Mouse (Mus musculus): Measurements from ENCODE around the gene Zbtb2.

Zbtb2 gene

GRCm38 (mm10) chr10:4334039-4334683, 53.7 kb downstream of the Zbtb2 start:
- DNase-seq (ENCODE audit: low read depth): peak; percentile 72

- DNase-seq (ENCODE audit: low read depth): peak; percentile 53
Measured at GRCm38 (mm10) chr10:4333319-4333718, 54.6 kb downstream of the Zbtb2 start.

GRCm38 (mm10) chr10:4332228-4332979, 55.5 kb downstream of the Zbtb2 start:
- no peak for DNase-seq (ENCODE audit: low read depth)

- DNase-seq (ENCODE audit: low read depth): no peak
Measured at GRCm38 (mm10) chr10:4327716-4328115, 60.2 kb downstream of the Zbtb2 start.

- no peak for DNase-seq (ENCODE audit: low read depth)
Measured at GRCm38 (mm10) chr10:4325562-4325961, 62.3 kb downstream of the Zbtb2 start.

- no peak for DNase-seq (ENCODE audit: low read depth)
Measured at GRCm38 (mm10) chr10:4323885-4324284, 64.0 kb downstream of the Zbtb2 start.
